Mouse (Mus musculus) regulatory T cell (primary cell): ENCODE measurements around the gene Gm21310.
"Not testable (repeated sequence)": the region's sequence is repeated elsewhere in the genome, so short reads cannot be mapped to it uniquely, and the experiment has no call there.

ENCODE experiments used
- in situ Hi-C: fragments of 300-600 bp; cut with MboI, MseI; formaldehyde crosslinking; loops from one replicate; pipeline ENCODE4 v1.15.1; 2025; ENCODE audit warnings: high pct_unique_total_duplicates

Gene Gm21310

GRCm38 (mm10) chrY:10147083-10147482 lies at the start of gene Gm21310:
Gene Gm21310 (minus strand): TSS chrY:10147183.
- in situ Hi-C loops = not testable (repeated sequence)
